Mouse (Mus musculus): ENCODE data around the gene Il23r. TPM values are rescaled to one million over a fixed set of nuclear protein-coding genes. Genes with fewer than 3 reads are reported as not detected.

Il23r gene
- polyA plus RNA-seq, 1 experiment = 0.12 TPM

- WGBS = 83% methylated on average over 1 of the region's 1 CpGs
- no peak for DNase-seq (ENCODE audit: low read depth, low spot score)
Observed at GRCm38 (mm10) chr6:67435711-67436110, 55.9 kb downstream of the Il23r start.

- 43% methylated on average over 2 of the region's 2 CpGs for whole genome bisulfite sequencing
- no peak for DNase-seq (ENCODE audit: low read depth, low spot score)
Observed at GRCm38 (mm10) chr6:67434755-67435452, 56.8 kb downstream of the Il23r start.

DNA sequence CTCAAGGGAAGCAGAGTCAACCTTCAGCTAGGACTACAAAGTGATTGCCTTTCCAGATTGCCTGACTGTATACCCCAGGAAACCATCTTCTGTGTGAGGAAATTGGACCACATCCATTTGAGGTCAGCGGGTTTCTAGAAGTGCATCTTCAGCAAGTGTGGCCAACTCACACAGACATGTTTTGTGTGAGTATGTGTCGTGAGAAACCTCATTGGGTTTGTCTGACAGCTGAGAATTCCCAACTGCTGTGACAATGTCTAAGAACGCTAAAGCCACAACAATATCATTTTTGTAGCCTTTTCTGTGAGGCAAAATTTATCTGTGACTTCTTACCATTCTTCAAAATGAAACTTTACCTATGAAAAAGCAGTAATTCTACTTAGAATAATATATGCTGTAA is 59.8 kb downstream of the Il23r start:
- 76% methylated on average over 3 of the region's 3 CpGs for WGBS
- DNase-seq (ENCODE audit: low read depth, low spot score) = no peak

DNA sequence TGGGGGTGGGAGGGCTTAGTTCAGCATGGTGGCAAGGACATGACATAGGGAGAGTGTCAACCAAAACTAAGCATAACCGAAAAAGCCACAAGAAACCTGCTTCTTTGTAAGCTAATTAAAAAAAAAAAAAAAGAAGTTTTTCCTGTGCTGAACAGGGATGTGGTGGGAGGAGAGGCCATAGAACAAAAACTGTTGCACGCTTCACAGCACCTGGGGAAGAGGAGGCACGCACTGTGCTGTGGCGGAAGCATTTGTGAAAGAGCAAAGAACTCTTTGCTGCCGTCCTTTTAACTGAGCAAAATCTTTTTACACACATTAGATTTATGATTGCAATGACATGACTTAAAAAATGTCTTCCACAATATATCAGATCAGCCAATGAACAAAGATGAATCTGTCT is 69.9 kb downstream of the Il23r start:
- 81% methylated on average over 5 of the region's 5 CpGs for WGBS

DNA sequence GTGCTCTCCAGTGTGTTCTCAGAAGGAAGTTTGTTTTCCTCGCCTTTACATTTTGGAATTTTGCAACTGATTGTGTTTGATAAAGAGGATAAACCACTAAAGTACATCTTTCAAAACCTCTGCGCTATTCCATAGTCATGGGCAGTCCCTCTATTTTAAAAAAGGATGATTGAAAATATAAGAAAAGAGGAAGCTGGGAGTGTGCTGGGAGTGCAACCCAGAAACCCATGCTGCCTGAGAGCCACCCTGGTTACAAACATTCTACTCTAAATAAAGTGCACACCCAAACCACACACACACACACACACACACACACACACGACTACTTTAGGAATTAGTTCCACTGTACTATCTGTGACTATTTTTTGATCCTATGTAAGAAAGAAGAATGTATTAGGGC is 75.1 kb downstream of the Il23r start:
- 74% methylated on average over 3 of the region's 3 CpGs for WGBS
- no peak for DNase-seq (ENCODE audit: low read depth, low spot score)

More for the DNA sequence above, 69.9 kb downstream of the Il23r start:
- DNase-seq (ENCODE audit: low read depth, low spot score) = no peak

DNA sequence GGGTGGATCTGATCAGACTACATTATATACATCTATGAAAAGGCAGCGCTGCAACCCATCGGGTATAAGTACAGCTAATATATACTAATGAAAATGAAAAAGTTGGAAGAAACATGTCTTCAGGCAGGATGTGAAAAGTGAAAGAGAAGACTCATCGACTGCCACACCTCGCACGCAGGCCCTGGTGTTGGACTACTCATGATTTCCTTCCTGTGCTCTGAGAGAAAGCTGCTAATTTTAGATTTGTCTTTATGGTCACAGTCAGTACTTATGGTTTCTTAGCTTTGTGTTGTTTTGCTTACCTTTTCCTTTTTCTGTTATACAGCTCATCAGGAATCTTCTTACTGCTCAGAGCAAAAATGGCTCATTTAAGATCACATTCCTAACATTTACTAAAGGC is 76.4 kb downstream of the Il23r start:
- 89% methylated on average over 5 of the region's 5 CpGs for WGBS
- DNase-seq (ENCODE audit: low read depth, low spot score) = no peak

DNA sequence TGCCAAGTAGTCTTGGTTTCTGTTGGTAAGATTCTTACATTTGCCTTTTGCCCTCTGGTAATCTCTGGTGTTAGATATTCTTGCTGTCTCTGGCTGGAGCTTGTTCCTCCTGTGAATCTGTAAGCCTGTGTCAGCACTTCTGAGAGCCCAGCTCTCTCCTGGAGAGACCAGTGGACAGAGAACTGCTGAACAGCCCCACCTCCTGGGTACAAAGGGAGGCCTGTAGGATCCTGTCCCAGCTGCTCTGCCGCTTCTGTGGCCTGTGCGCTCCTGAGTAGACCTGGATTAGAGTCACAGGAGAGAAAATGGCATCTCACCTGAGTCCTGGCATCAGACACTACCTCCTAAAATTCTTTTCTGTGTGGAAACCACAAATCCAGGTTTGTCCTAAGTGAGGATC is 78.3 kb downstream of the Il23r start:
- DNase-seq (ENCODE audit: low read depth, low spot score) = no peak
- WGBS = 74% methylated on average over 2 of the region's 2 CpGs

DNA sequence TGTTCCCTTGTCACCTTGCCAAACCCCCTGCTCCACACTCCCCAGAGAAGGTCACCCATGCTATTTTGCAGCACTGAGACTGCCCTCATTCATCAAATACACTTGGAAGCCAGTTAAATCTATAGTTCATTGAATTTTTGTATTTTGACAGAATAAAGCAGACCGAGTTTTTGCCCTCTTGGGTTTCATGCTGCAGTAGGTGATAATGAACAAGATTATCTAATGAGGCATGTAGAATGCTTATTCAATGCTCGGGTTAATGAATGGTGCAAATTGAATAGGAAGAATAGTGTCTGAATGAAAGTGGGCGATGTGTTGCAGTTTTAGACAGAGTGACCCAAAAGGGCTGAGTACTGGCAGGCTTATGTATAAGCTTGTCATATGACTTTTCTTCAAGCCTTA is 86.4 kb downstream of the Il23r start:
- WGBS = 92% methylated on average over 3 of the region's 3 CpGs

GRCm38 (mm10) chr6:67399551-67399950 is 92.1 kb downstream of the Il23r start:
- no peak for DNase-seq (ENCODE audit: low read depth, low spot score)
- 61% methylated on average over 5 of the region's 5 CpGs for WGBS

More for the DNA sequence above, 86.4 kb downstream of the Il23r start:
- no peak for DNase-seq (ENCODE audit: low read depth, low spot score)

DNA sequence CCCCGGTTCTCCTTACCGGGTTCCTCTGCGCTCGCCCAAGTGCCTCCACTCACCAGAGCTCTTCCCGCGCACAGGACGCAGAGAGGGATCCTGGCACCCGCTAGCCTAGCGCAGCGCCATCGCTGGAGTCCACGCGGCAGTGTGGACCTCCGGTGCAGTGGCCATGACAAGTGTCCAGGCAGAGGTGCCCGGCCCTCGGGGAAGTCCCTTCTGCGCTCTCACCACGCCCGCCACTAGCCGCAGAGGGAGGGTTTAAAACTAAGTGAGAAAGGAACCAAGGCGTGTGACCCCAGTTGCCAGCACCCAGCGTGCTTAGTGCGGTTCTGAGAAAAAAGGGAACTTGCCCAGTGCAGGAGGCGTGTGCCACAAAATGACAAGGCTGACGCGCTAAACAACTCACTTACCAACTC is 115.7 kb downstream of the Il23r start, which contains the start of gene Il12rb2:
Gene Il12rb2, minus strand, starts transcription at position 207 of the 410 bp plus-strand sequence.
- 3% methylated on average over 26 of the region's 26 CpGs for WGBS
- no peak for DNase-seq (ENCODE audit: low read depth, low spot score)

Other genes with a start within 250 kb of the Il23r start
- 0.63 and 1.0 TPM in 2 replicates for gene Il12rb2, start 115.7 kb downstream of the Il23r start, polyA plus RNA-seq (2012; rRNA removed)
- gene Tacstd2, start 43.9 kb upstream of the Il23r start, polyA plus RNA-seq (2012; rRNA removed) = 0.16 and 0.36 TPM in 2 replicates

Data from large intestine, adult 2 months (tissue).